Mouse (Mus musculus): ENCODE measurements around the gene Fgg. TPM values are rescaled to one million over a fixed set of nuclear protein-coding genes. Genes with fewer than 3 reads are reported as not detected.

Fgg gene
- polyA plus RNA-seq, 2 experiments: 0.77 TPM; not detected in 1

DNA sequence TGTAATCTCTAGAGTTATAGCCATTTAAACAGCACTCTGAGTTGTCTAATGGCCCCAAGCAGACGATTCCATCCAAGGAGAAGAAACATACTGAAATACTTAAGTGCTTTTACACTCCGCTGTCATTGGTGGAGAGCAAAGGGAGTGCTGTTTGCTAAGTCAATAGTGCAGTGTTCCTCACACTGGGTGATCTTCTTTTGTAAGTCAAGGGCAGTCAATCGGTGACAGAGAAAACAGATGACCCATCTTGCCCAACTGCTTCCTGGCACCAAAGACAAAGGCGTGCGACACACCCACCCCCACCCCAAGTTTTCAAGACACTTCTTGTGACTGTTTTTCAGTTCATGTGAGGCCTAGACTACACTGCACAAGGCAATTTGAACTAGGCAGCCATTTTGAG, 44.6 kb downstream of the Fgg start:
- no peak for DNase-seq (ENCODE audit: low spot score)
- H3K9me3 ChIP-seq (ENCODE audit: control insufficient read depth, low read length): no peaks in the 10 kb centered on the region
- no peak overlapping the region for H3K27ac ChIP-seq (replicated peaks; ENCODE audit: low read depth, low read length)
- no peaks in the 10 kb centered on the region for H3K27me3 ChIP-seq (ENCODE audit: control insufficient read depth, insufficient read depth, low read length)
- peaks cover 10% of the 10 kb centered on the region for H3K4me1 ChIP-seq (ENCODE audit: control insufficient read depth, insufficient read depth, low read length)
- H3K36me3 ChIP-seq (ENCODE audit: control insufficient read depth, insufficient read depth, low read length): peaks cover 2% of the 10 kb centered on the region
- ATAC-seq (ENCODE audit: low FRiP score, low read depth): no peak
- no peak overlapping the region for H3K4me2 ChIP-seq (replicated peaks; ENCODE audit: low read depth, low read length, severe bottlenecking)
- TF ChIP-seq POLR2A (IDR thresholded peaks at IDR 0.05; ENCODE audit: borderline replicate concordance, extremely low read depth, insufficient read depth, insufficient read length): no peak
- WGBS: 90% methylated on average over 5 of the region's 5 CpGs
- H3K9ac ChIP-seq (ENCODE audit: low read depth, low read length, severe bottlenecking): no peak overlapping the region
- H3K4me3 ChIP-seq (replicated peaks; ENCODE audit: low read length): no peak overlapping the region

DNA sequence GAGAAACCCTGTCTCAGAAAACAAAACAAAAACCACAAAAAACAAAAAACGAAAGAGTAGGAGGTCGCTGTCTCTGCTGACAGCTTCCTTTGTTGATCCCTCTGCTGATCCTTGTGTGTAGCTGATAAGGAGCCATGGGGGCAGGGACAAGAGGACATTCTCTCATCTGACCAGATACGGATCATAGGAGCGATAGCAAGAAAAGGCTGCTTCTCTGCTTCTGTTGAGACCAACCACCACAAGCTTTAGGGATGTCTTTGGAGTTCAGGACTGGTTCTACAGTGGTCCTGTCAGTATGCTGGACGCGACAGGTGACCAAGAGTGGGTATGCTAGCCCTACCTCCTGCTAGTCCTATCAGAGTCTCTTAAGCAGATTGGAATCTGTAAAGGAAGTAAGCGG, 45.6 kb downstream of the Fgg start:
- ATAC-seq (ENCODE audit: low FRiP score, low read depth) (no peak), DNase-seq (ENCODE audit: low spot score) (no peak)
- H3K4me1 ChIP-seq (ENCODE audit: control insufficient read depth, insufficient read depth, low read length): peaks cover 10% of the 10 kb centered on the region
- H3K4me3 ChIP-seq (replicated peaks; ENCODE audit: low read length): no peak overlapping the region
- TF ChIP-seq POLR2A (IDR thresholded peaks at IDR 0.05; ENCODE audit: borderline replicate concordance, extremely low read depth, insufficient read depth, insufficient read length): no peak
- no peaks in the 10 kb centered on the region for H3K27me3 ChIP-seq (ENCODE audit: control insufficient read depth, insufficient read depth, low read length)
- H3K36me3 ChIP-seq (ENCODE audit: control insufficient read depth, insufficient read depth, low read length): peaks cover 10% of the 10 kb centered on the region
- WGBS: 88% methylated on average over 7 of the region's 7 CpGs
- H3K9ac ChIP-seq (ENCODE audit: low read depth, low read length, severe bottlenecking): no peak overlapping the region
- no peaks in the 10 kb centered on the region for H3K9me3 ChIP-seq (ENCODE audit: control insufficient read depth, low read length)
- H3K4me2 ChIP-seq (replicated peaks; ENCODE audit: low read depth, low read length, severe bottlenecking): no peak overlapping the region
- H3K27ac ChIP-seq (replicated peaks; ENCODE audit: low read depth, low read length): no peak overlapping the region

DNA sequence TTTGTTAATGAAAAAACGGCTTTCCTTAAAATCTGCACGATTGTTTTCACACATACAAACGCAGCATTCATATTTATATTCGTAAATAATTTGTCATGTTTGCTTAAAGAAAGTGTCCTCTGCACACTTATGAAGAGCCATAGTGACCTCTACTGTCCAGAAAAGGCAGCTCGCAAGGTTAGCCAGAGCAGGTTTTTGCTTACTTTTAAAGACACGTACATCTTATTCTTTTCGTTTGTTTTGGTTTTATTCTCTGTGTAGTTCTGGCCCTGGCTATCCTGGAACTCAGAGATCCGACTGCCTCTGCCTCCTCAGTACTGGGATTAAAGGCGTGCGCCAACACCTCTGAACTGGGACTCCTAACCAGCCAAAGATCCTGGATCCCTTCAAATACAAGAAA, 46.2 kb downstream of the Fgg start:
- Histone ChIP-seq H3K9me3 (ENCODE audit: control insufficient read depth, low read length) (no peaks in the 10 kb centered on the region), H3K27me3 (ENCODE audit: control insufficient read depth, insufficient read depth, low read length) (no peaks in the 10 kb centered on the region), H3K36me3 (ENCODE audit: control insufficient read depth, insufficient read depth, low read length) (peaks cover 17% of the 10 kb centered on the region), H3K4me3 (replicated peaks; ENCODE audit: low read length) (no peak overlapping the region), H3K9ac (ENCODE audit: low read depth, low read length, severe bottlenecking) (no peak overlapping the region), H3K4me2 (replicated peaks; ENCODE audit: low read depth, low read length, severe bottlenecking) (no peak overlapping the region), H3K4me1 (ENCODE audit: control insufficient read depth, insufficient read depth, low read length) (peaks cover 10% of the 10 kb centered on the region), H3K27ac (replicated peaks; ENCODE audit: low read depth, low read length) (no peak overlapping the region)
- 29% methylated on average over 10 of the region's 10 CpGs for WGBS
- TF ChIP-seq POLR2A (IDR thresholded peaks at IDR 0.05; ENCODE audit: borderline replicate concordance, extremely low read depth, insufficient read depth, insufficient read length): no peak
- DNase-seq (ENCODE audit: low spot score) (peak; percentile 38), ATAC-seq (ENCODE audit: low FRiP score, low read depth) (no peak)

DNA sequence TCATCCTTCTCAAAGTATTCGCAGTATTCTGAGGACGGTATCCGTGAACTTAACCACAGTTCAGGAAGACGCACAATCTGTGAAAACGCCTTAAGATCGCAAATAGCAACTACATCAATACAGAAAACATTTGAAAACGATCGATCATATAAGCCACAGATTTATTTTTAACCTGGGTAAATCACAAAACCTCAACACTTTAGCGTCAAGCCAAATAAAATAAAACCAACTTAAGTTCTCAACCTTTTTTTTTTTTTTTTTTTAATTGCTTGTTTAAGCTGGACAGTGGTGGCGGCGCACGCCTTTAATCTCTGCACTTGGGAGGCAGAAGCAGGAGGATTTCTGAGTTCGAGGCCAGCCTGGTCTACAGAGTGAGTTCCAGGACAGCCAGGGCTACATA, 47.2 kb downstream of the Fgg start:
- H3K27ac ChIP-seq (replicated peaks; ENCODE audit: low read depth, low read length): no peak overlapping the region
- H3K9me3 ChIP-seq (ENCODE audit: control insufficient read depth, low read length): no peaks in the 10 kb centered on the region
- DNase-seq (ENCODE audit: low spot score) (no peak), ATAC-seq (ENCODE audit: low FRiP score, low read depth) (peak; percentile 31)
- TF ChIP-seq POLR2A (IDR thresholded peaks at IDR 0.05; ENCODE audit: borderline replicate concordance, extremely low read depth, insufficient read depth, insufficient read length): no peak
- H3K4me3 ChIP-seq (replicated peaks; ENCODE audit: low read length): peak overlapping the region; percentile 83
- H3K36me3 ChIP-seq (ENCODE audit: control insufficient read depth, insufficient read depth, low read length): peaks cover 27% of the 10 kb centered on the region
- no peak overlapping the region for H3K9ac ChIP-seq (ENCODE audit: low read depth, low read length, severe bottlenecking)
- H3K27me3 ChIP-seq (ENCODE audit: control insufficient read depth, insufficient read depth, low read length): no peaks in the 10 kb centered on the region
- peak overlapping the region; percentile 41 for H3K4me2 ChIP-seq (replicated peaks; ENCODE audit: low read depth, low read length, severe bottlenecking)
- 35% methylated on average over 13 of the region's 13 CpGs for WGBS
- peaks cover 10% of the 10 kb centered on the region for H3K4me1 ChIP-seq (ENCODE audit: control insufficient read depth, insufficient read depth, low read length)

DNA sequence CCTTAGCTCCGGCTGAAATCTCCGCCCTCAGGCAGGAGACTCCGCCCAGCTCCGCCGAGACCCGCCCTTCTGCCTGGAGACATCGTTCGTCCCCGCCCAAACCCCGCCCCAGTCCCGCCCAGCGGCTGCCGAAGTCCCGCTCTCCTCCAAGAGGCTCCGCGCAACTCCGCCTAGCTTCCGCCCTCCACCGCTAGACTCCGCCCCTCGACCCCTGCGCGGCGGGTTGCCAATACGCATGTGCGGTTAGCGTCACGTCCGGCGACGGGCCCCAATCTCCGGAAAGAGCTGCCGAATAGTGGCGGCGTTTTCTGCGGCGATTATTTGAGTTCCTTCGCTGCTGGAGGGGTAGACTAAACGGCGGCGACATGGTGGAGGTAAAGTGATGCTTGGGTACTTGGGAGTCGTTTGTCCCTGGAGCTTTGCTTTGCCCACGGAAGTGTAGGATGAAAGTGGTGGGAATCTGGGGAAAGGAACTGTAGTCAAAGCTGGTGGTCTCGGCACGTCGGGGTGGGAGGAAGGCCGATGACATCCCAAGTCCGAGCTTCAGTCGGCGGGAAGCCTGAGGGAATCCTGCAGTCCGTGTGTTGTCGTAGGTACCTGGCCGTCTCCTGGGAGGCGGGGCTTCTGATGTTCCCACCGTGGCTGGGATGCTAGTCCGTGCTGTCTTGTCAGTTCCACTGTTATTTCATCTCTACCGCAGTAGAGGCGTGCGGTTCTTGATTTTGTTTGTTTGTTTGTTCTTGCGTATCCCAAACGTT, 47.9 kb downstream of the Fgg start, which contains the start of gene Plrg1:
Gene Plrg1, plus strand, starts transcription at position 242 of the 758 bp plus-strand sequence.
- WGBS: under 1% methylated on average over 61 of the region's 61 CpGs

More for the DNA sequence above, 47.9 kb downstream of the Fgg start, which contains the start of gene Plrg1:
- Histone ChIP-seq H3K4me3 (replicated peaks; ENCODE audit: low read length) (peak within 1 kb of the TSS; percentile 83), H3K4me2 (replicated peaks; ENCODE audit: low read depth, low read length, severe bottlenecking) (peak within 1 kb of the TSS; percentile 85), H3K9me3 (ENCODE audit: control insufficient read depth, low read length) (no peaks in the 10 kb centered on the region), H3K36me3 (ENCODE audit: control insufficient read depth, insufficient read depth, low read length) (peaks cover 34% of the 10 kb centered on the region), H3K4me1 (ENCODE audit: control insufficient read depth, insufficient read depth, low read length) (peaks cover 10% of the 10 kb centered on the region), H3K9ac (ENCODE audit: low read depth, low read length, severe bottlenecking) (peak within 1 kb of the TSS; percentile 84), H3K27me3 (ENCODE audit: control insufficient read depth, insufficient read depth, low read length) (no peaks in the 10 kb centered on the region), H3K27ac (replicated peaks; ENCODE audit: low read depth, low read length) (peak within 1 kb of the TSS; percentile 65)
- DNase-seq (ENCODE audit: low spot score) (peak; percentile 95), ATAC-seq (ENCODE audit: low FRiP score, low read depth) (peak; percentile 99)
- TF ChIP-seq POLR2A (IDR thresholded peaks at IDR 0.05; ENCODE audit: borderline replicate concordance, extremely low read depth, insufficient read depth, insufficient read length): peak; percentile 86; the same call in 1 of the 2 replicates
